Mouse (Mus musculus): ENCODE measurements at regions not wholly inside any gene's neighbourhood (a gene's known extent, or its start where the extent isn't known, plus 50 kb on each side); places are given as distances from the start of the nearest gene placed in this dataset.
"Not testable (repeated sequence)": the region's sequence is repeated elsewhere in the genome, so short reads cannot be mapped to it uniquely, and the experiment has no call there.

DNA sequence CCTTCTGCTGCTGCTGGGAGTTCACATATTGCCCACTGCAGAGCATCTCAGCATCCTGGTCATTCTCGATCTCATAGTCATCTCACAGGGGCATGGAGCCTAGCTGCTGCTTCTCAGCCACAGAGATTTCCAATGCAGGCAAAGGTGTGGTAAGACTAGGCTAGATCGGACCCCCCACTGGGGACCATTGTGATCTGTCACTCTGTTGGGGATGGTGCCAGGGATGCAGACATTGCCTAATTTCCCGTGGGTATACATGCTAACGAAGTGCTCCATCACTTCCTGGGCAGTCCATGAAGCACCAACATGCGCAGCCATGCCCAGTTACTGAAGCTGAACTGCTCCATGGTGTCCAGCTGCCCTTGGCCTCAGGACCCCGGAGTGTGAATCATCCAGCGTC, 83.9 kb upstream of the Pwp1 start:
- not testable (repeated sequence) for TF ChIP-seq CTCF (IDR thresholded peaks at IDR 0.05; ENCODE audit: control insufficient read depth, insufficient read depth, insufficient replicate concordance, low read depth, low read length); POLR2A (IDR thresholded peaks at IDR 0.05; ENCODE audit: control insufficient read depth, low read depth, low read length)
